Mouse (Mus musculus): Measurements from ENCODE around the gene Dguok.

Dguok gene

GRCm38 (mm10) chr6:83506258-83507167 is at the start of gene Dguok:
Gene Dguok, minus strand, starts transcription at chr6:83506969.
- DNase-seq (ENCODE audit: low spot score in 2 of 2): peak; percentile 99

DNA sequence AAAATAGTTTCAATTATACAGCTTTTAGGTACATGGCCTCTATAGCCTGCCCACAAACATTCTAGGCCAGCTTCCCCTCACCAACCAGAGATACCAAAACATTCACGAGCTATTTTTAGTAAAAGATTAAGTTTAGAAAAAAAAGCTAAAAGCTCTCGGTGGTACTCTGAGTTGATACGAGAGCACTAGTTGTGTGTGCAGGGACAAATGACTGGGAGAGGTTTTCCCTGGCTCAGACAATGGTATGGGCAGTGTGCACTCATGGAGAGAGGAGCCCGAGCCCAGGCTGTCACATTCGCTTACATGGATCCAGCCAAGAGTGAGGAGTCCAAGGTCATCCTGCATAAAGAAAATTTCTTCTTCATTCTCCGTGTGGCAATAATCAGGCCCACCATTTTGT is 49.2 kb upstream of the Dguok start:
- no peak for DNase-seq (ENCODE audit: low spot score in 2 of 2)

- no peak for DNase-seq (ENCODE audit: low spot score in 2 of 2)
Measured at GRCm38 (mm10) chr6:83548346-83548745, 41.6 kb upstream of the Dguok start.

- no peak for DNase-seq (ENCODE audit: low spot score in 2 of 2)
Measured at GRCm38 (mm10) chr6:83545778-83546177, 39.0 kb upstream of the Dguok start.

- DNase-seq (ENCODE audit: low spot score in 2 of 2): peak; percentile 29 to 42
Measured at GRCm38 (mm10) chr6:83541756-83542456, 35.1 kb upstream of the Dguok start.

GRCm38 (mm10) chr6:83540017-83540416 is 33.2 kb upstream of the Dguok start:
- DNase-seq (ENCODE audit: low spot score in 2 of 2): peak; percentile 60 to 66

DNA sequence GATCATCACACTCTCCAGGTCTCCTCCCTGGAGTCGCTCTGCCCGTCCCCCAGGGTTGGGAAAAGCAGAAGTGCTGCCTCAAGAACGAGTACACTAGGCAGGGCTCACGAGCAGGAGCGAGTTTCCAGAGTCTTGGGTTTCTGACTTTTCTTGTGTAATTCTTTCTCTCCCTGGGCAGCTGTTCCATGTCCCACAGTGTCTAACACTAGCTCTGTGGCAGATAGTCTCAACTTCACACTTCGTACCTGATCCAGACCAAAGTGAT is 30.0 kb upstream of the Dguok start:
- DNase-seq (ENCODE audit: low spot score in 2 of 2): no peak

GRCm38 (mm10) chr6:83536028-83536794 is 29.4 kb upstream of the Dguok start, which contains the start of gene Actg2:
Gene Actg2, minus strand, starts transcription at chr6:83536265.
- DNase-seq (ENCODE audit: low spot score in 2 of 2): no peak

GRCm38 (mm10) chr6:83532608-83533007 is 25.8 kb upstream of the Dguok start:
- DNase-seq (ENCODE audit: low spot score in 2 of 2): no peak

GRCm38 (mm10) chr6:83523194-83523593 is 16.4 kb upstream of the Dguok start:
- DNase-seq (ENCODE audit: low spot score in 2 of 2): no peak

GRCm38 (mm10) chr6:83521784-83522183 is 15.0 kb upstream of the Dguok start:
- DNase-seq (ENCODE audit: low spot score in 2 of 2): no peak

- DNase-seq (ENCODE audit: low spot score in 2 of 2): no peak
Measured at GRCm38 (mm10) chr6:83518637-83519036, 11.9 kb upstream of the Dguok start.

- DNase-seq (ENCODE audit: low spot score in 2 of 2): no peak
Measured at GRCm38 (mm10) chr6:83515172-83515571, 8.4 kb upstream of the Dguok start.

DNA sequence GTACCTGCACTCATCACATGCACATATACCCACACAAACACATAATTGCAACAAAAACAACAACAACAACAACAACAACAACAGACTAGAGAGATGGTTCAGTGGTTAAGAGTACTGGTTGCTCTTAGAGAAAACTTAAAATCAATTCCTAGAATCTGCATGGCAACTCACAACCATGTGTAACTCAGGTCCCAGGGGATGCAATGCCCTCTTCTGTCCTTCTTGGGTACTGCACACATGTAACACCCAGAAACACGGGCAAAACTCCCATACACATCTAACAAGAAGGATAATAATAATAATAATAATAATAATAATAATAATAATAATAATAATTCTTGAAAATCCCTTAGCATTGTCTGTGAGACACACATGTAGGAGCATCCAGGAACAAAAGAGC is 5.7 kb upstream of the Dguok start:
- peak; percentile 64 to 69 for DNase-seq (ENCODE audit: low spot score in 2 of 2)

GRCm38 (mm10) chr6:83510210-83510609 is 3.4 kb upstream of the Dguok start:
- DNase-seq (ENCODE audit: low spot score in 2 of 2): no peak

DNA sequence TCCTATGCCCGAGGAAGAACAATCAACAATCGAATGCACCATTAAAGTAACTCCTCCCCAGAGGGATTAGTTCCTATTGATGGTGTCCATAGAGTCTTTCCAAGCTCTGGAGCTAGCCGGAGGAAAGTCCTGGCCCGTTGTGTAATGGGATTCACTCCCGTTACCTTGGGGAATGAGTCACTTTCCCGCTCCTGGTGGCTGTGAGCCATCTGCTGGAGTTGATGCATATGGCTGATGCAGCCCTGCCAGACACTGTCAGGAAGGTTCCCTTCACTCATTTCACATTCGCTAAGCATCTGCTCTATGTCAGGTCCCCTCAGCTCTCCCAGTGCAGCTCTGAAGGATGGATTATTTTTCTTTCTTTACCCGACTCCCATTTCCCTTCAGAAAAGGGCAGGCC is 2.7 kb upstream of the Dguok start:
- DNase-seq (ENCODE audit: low spot score in 2 of 2): peak; percentile 55 to 64

GRCm38 (mm10) chr6:83507168-83507546 is 388 bp upstream of the Dguok start:
- no peak for DNase-seq (ENCODE audit: low spot score in 2 of 2)

DNA sequence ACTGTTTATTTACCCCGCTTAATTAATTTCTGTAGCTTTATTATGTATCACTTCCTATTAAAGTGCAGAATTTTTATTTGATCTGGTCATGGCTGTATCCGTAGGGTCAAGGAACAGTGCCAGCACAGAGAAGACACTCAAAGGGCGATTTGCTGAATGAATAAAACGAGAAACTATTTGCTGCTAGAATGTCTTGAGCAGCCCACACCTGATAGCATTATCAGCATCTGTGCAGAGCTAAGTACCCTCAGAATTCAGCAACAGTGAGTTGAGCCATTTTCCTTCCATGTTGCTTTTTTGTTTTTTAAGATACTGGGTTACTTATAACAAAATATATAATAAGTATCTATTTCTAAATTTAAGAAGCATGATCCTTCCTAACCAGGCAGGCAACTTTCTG is 1.2 kb downstream of the Dguok start:
- no peak for DNase-seq (ENCODE audit: low spot score in 2 of 2)

DNA sequence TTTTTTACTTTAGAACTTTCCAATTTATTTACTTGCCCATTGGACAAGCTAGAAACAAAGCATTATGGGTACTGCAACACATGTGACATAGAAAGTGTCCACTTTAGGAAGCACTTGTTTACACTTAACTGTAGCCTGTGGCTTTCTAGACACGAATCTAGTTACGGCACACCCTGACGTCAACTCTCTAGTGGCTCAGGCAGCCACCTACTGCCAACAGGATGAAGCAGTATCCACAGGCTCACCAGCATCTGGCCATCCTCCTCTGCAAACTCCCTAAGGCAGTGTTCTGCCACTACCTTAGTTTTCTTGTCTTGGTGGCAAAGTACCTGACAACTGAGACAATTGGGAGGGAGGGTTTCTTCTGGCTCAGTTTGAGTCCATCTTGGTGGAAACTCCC is 3.4 kb downstream of the Dguok start:
- no peak for DNase-seq (ENCODE audit: low spot score in 2 of 2)

GRCm38 (mm10) chr6:83502656-83503055 is 4.1 kb downstream of the Dguok start:
- peak; percentile 39 to 44 for DNase-seq (ENCODE audit: low spot score in 2 of 2)

- no peak for DNase-seq (ENCODE audit: low spot score in 2 of 2)
Measured at GRCm38 (mm10) chr6:83501524-83502310, 5.1 kb downstream of the Dguok start.

DNA sequence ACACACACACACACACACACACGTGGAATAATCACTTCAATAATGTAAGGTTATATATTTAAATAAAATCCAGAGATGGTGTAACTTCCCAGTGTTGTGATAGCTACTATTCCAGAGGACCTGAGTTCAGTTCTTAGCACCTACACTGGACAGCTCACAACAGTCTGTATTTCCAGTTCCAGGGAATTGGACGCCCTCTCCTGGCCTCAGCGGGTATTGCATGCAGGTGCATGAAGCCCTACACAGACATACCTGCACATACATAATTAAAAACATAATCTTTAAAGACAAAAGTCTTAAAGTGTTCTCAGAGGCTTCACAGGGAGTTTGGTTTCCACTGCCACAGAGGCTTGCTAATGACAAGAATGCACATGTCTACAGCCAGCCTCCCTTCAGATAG is 6.3 kb downstream of the Dguok start:
- DNase-seq (ENCODE audit: low spot score in 2 of 2): no peak

All from right cerebral cortex, postnatal 10 days (tissue).